Mouse (Mus musculus) liver, postnatal 0 days (tissue): ENCODE measurements around the gene Muc20. TPM values are rescaled to one million over a fixed set of nuclear protein-coding genes. Genes with fewer than 3 reads are reported as not detected.

ENCODE experiments used
- ATAC-seq: fragments of 200-750 bp; cut with Nextera tagmentation; 2 replicates; pipeline ENCODE4 v1.8.0; 2017; ENCODE audit warnings: mild to moderate bottlenecking, moderate library complexity
- DNase-seq: peaks from one replicate; pipeline ENCODE4 v3.0.0-alpha.2; 2016
- H3K27ac ChIP-seq: fragments of 300-500 bp; sonication (generic); 2 replicates; pipeline ENCODE4 v1.5.1; 2014; ENCODE audit warnings: antibody characterized with exemption, moderate library complexity, mild to moderate bottlenecking, low read depth
- H3K27me3 ChIP-seq: fragments of 300-500 bp; sonication (generic); 2 replicates; pipeline ENCODE4 v1.6.1; 2014; ENCODE audit warnings: low read length, control low read depth, mixed read lengths; ENCODE audit not compliant: insufficient read depth
- H3K36me3 ChIP-seq: fragments of 300-500 bp; sonication (generic); replicated peaks from 2 replicates; pipeline ENCODE4 v1.6.1; 2014; ENCODE audit warnings: mild to moderate bottlenecking, control low read depth, low read length, moderate library complexity, mixed read lengths; ENCODE audit not compliant: insufficient read depth
- H3K4me1 ChIP-seq: fragments of 300-500 bp; sonication (generic); 2 replicates; pipeline ENCODE4 v1.6.1; 2014; ENCODE audit warnings: antibody characterized with exemption, mild to moderate bottlenecking, control low read depth; ENCODE audit not compliant: insufficient read depth
- H3K4me2 ChIP-seq: fragments of 300-500 bp; sonication (generic); 2 replicates; pipeline ENCODE4 v1.6.1; 2014; ENCODE audit warnings: low read depth, mild to moderate bottlenecking, low read length, moderate library complexity, mixed read lengths
- H3K4me3 ChIP-seq: fragments of 300-500 bp; sonication (generic); 2 replicates; pipeline ENCODE4 v1.5.1; 2014; ENCODE audit warnings: low read depth, low read length
- H3K9ac ChIP-seq: fragments of 300-500 bp; sonication (generic); replicated peaks from 2 replicates; pipeline ENCODE4 v1.6.1; 2014; ENCODE audit warnings: mild to moderate bottlenecking, moderate library complexity
- H3K9me3 ChIP-seq: fragments of 300-500 bp; sonication (generic); 2 replicates; pipeline ENCODE4 v1.6.1; 2016; ENCODE audit warnings: mild to moderate bottlenecking, control low read depth, low read length, mixed read lengths
- CTCF ChIP-seq: sonication (generic); IDR thresholded peaks from 2 replicates; pipeline ENCODE4 v1.5.1; 2016; ENCODE audit warnings: antibody characterized with exemption, low read depth
- EP300 ChIP-seq: IDR thresholded peaks from 2 replicates; pipeline ENCODE4 v1.6.1; 2016; ENCODE audit warnings: antibody characterized with exemption, low read depth, mild to moderate bottlenecking
- WGBS: fragments of 180-500 bp; shearing (Covaris S2); extraction: QIAGEN DNeasy Blood & Tissue Kit; methylation state at CpG from one replicate; pipeline ENCODE4 v1.1.7; 2014; ENCODE audit not compliant: insufficient replicate concordance; 5-methylcytosine and 5-hydroxymethylcytosine counted together
- polyA plus RNA-seq: library from polyadenylated mRNA; unstranded; fragments of >200 nt; fragmentation: Nextera tagmentation; extraction: Ambion mirVana; gene quantifications from 2 replicates; pipeline ENCODE4 v1.2.1, GENCODE M21; 2015

Gene Muc20
- polyA plus RNA-seq, 1 experiment from 2014 or later = not detected

DNA sequence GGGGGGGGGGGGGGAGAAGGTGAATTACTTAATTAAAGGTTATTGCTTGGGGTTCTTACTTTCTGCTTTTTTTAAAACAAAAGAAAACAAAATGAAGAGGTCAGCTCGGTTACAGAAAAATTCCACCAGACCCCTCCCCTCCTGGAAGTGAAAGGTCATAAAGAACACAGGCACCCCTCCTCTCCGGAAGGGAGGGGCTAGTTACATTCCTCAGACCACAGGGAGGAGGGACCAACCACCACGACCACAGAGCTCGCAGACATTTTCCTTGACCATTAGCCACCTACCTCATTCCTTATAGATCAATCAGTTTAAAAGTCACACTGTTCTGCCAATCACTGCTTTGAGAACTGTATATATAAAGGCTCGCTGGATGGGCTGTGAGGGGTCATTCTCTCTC, 6.7 kb upstream of the Muc20 start:
- TF ChIP-seq EP300 = no peak
- TF ChIP-seq CTCF = no peak
- whole genome bisulfite sequencing = 35% methylated on average over 5 of the region's 5 CpGs

DNA sequence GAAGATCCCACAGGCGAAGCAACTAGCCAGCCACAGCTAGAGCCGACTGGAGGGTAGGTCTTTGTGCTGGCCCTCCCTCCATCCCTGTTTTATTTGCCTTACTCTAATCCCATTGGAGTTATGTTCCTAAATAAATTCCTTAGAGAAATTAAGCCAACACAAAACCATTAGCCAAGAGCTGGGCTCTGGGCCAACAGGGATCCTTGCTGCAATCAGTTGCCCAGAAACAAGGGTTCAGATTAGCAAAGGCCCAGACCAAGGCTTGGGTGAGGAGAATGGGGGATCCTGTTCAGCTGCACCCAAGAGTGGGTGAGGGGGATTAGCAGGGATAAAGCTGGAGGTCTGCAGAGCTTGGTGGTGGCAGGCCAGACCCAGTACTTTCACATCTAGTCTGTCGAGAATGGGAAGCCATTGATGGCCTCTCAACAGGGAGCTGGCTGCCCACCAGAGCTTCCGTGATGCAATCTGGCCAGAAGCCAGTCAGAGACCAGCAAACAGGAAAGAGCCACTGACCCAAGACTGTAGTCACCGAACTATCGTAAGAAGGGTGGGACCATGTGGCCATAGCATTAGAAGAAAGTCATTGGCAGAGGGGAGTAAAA, 6.1 kb upstream of the Muc20 start:
- H3K9me3 ChIP-seq = no peaks in the 10 kb centered on the region
- H3K4me2 ChIP-seq = peak overlapping the region; percentile 15; the same call in 1 of the 2 replicates
- H3K9ac ChIP-seq = no peak overlapping the region
- TF ChIP-seq CTCF = no peak
- peak; percentile 20; the same call in 1 of the 2 replicates for TF ChIP-seq EP300
- no peak overlapping the region for H3K27ac ChIP-seq
- H3K4me3 ChIP-seq = no peak overlapping the region
- ATAC-seq (peak; percentile 55), DNase-seq (peak; percentile 74)
- H3K4me1 ChIP-seq = peaks cover 25% of the 10 kb centered on the region
- no peaks in the 10 kb centered on the region for H3K36me3 ChIP-seq
- 39% methylated on average over 6 of the region's 6 CpGs for WGBS
- no peaks in the 10 kb centered on the region for H3K27me3 ChIP-seq

More for the DNA sequence above, 6.7 kb upstream of the Muc20 start:
- ATAC-seq (no peak), DNase-seq (no peak)
- Histone ChIP-seq H3K4me1 (peaks cover 28% of the 10 kb centered on the region), H3K27ac (no peak overlapping the region), H3K9me3 (no peaks in the 10 kb centered on the region), H3K4me2 (peak overlapping the region; percentile 15; the same call in 1 of the 2 replicates), H3K9ac (no peak overlapping the region), H3K27me3 (no peaks in the 10 kb centered on the region), H3K4me3 (no peak overlapping the region), H3K36me3 (no peaks in the 10 kb centered on the region)

- H3K27me3 ChIP-seq = no peaks in the 10 kb centered on the region
- no peak overlapping the region for H3K27ac ChIP-seq
- 69% methylated on average over 14 of the region's 14 CpGs for WGBS
- H3K36me3 ChIP-seq = no peaks in the 10 kb centered on the region
- DNase-seq = no peak
- no peaks in the 10 kb centered on the region for H3K9me3 ChIP-seq
- no peak overlapping the region for H3K4me2 ChIP-seq
- ATAC-seq = no peak
- TF ChIP-seq CTCF = no peak
- TF ChIP-seq EP300 = no peak
- no peak overlapping the region for H3K4me3 ChIP-seq
- H3K4me1 ChIP-seq = no peaks in the 10 kb centered on the region; the same call in 1 of the 2 replicates
- H3K9ac ChIP-seq = no peak overlapping the region
Observed at GRCm38 (mm10) chr16:32796676-32797425, 384 bp downstream of the Muc20 start.

- TF ChIP-seq CTCF = no peak
- TF ChIP-seq EP300 = no peak
- Histone ChIP-seq H3K36me3 (no peaks in the 10 kb centered on the region), H3K4me2 (no peak overlapping the region), H3K4me3 (no peak overlapping the region), H3K27me3 (no peaks in the 10 kb centered on the region), H3K9ac (no peak overlapping the region), H3K9me3 (no peaks in the 10 kb centered on the region), H3K27ac (no peak overlapping the region), H3K4me1 (no peaks in the 10 kb centered on the region)
- WGBS = 67% methylated on average over 1 of the region's 1 CpGs
- ATAC-seq (no peak), DNase-seq (no peak)
Observed at GRCm38 (mm10) chr16:32795177-32795576, 2.1 kb downstream of the Muc20 start.

GRCm38 (mm10) chr16:32790056-32790455, 7.2 kb downstream of the Muc20 start:
- H3K36me3 ChIP-seq = no peaks in the 10 kb centered on the region
- H3K4me1 ChIP-seq = 0 out of 2 replicates have a peak, but pooled peaks cover 2% of the 10 kb centered on the region
- no peak for DNase-seq
- H3K9ac ChIP-seq = no peak overlapping the region
- H3K4me3 ChIP-seq = no peak overlapping the region
- 89% methylated on average over 5 of the region's 5 CpGs for WGBS
- H3K27ac ChIP-seq = no peak overlapping the region
- no peak overlapping the region for H3K4me2 ChIP-seq
- no peaks in the 10 kb centered on the region for H3K27me3 ChIP-seq
- peaks cover 4% of the 10 kb centered on the region; the same call in 1 of the 2 replicates for H3K9me3 ChIP-seq
- ATAC-seq = no peak
- TF ChIP-seq EP300 = no peak
- TF ChIP-seq CTCF = no peak

- no peak overlapping the region for H3K4me2 ChIP-seq
- H3K4me3 ChIP-seq = no peak overlapping the region
- no peaks in the 10 kb centered on the region for H3K27me3 ChIP-seq
- no peak overlapping the region for H3K9ac ChIP-seq
- peaks cover 2% of the 10 kb centered on the region; the same call in 1 of the 2 replicates for H3K4me1 ChIP-seq
- TF ChIP-seq EP300 = no peak
- WGBS = 80% methylated on average over 13 of the region's 13 CpGs
- ATAC-seq (no peak), DNase-seq (no peak)
- H3K36me3 ChIP-seq = no peaks in the 10 kb centered on the region
- no peak overlapping the region for H3K27ac ChIP-seq
- H3K9me3 ChIP-seq = peaks cover 4% of the 10 kb centered on the region; the same call in 1 of the 2 replicates
Observed at GRCm38 (mm10) chr16:32784840-32785239, 12.4 kb downstream of the Muc20 start.
